Mouse (Mus musculus): ENCODE results near the gene Dirc2. TPM values are rescaled to one million over a fixed set of nuclear protein-coding genes. Genes with fewer than 3 reads are reported as not detected.

The Dirc2 gene
- polyA plus RNA-seq, 2 experiments: 4.9 to 5.9 TPM

GRCm38 (mm10) chr16:35713606-35714005 is 55.5 kb downstream of the Dirc2 start:
- H3K4me1 ChIP-seq (replicated peaks; ENCODE audit: control insufficient read depth in 2 of 2, insufficient read depth in 2 of 2, low read length in 1 of 2): no peaks in the 10 kb centered on the region
- no peaks in the 10 kb centered on the region for H3K9me3 ChIP-seq (ENCODE audit: control insufficient read depth, low read length)
- TF ChIP-seq CTCF (IDR thresholded peaks at IDR 0.05; ENCODE audit: low read depth): no peak
- TF ChIP-seq EP300 (IDR thresholded peaks at IDR 0.05; ENCODE audit: low read depth): no peak
- no peak overlapping the region for H3K27ac ChIP-seq
- no peak overlapping the region for H3K9ac ChIP-seq (replicated peaks)
- 72% methylated on average over 7 of the region's 7 CpGs for WGBS (ENCODE audit: insufficient replicate concordance)
- H3K36me3 ChIP-seq (replicated peaks; ENCODE audit: control insufficient read depth, insufficient read depth, low read depth): no peaks in the 10 kb centered on the region
- ATAC-seq (ENCODE audit: insufficient read depth) (no peak), DNase-seq (ENCODE audit: low read depth in 3 of 3, low spot score in 3 of 3) (no peak)
- no peak overlapping the region for H3K4me3 ChIP-seq (ENCODE audit: insufficient read depth in 1 of 2, low read depth in 2 of 2, low read length in 2 of 2)
- H3K4me2 ChIP-seq (ENCODE audit: low read depth): no peak overlapping the region
- no peaks in the 10 kb centered on the region for H3K27me3 ChIP-seq (ENCODE audit: control insufficient read depth, insufficient read depth, low read length)

- Histone ChIP-seq H3K4me1 (replicated peaks; ENCODE audit: control insufficient read depth in 2 of 2, insufficient read depth in 2 of 2, low read length in 1 of 2) (no peaks in the 10 kb centered on the region), H3K9ac (replicated peaks) (no peak overlapping the region), H3K36me3 (replicated peaks; ENCODE audit: control insufficient read depth, insufficient read depth, low read depth) (no peaks in the 10 kb centered on the region), H3K27me3 (ENCODE audit: control insufficient read depth, insufficient read depth, low read length) (no peaks in the 10 kb centered on the region), H3K4me2 (ENCODE audit: low read depth) (no peak overlapping the region), H3K27ac (no peak overlapping the region), H3K4me3 (ENCODE audit: insufficient read depth in 1 of 2, low read depth in 2 of 2, low read length in 2 of 2) (no peak overlapping the region), H3K9me3 (ENCODE audit: control insufficient read depth, low read length) (no peaks in the 10 kb centered on the region)
- ATAC-seq (ENCODE audit: insufficient read depth) (no peak), DNase-seq (ENCODE audit: low read depth in 3 of 3, low spot score in 3 of 3) (no peak)
- TF ChIP-seq EP300 (IDR thresholded peaks at IDR 0.05; ENCODE audit: low read depth) (no peak), CTCF (IDR thresholded peaks at IDR 0.05; ENCODE audit: low read depth) (no peak)
- 73% methylated on average over 7 of the region's 7 CpGs for WGBS (ENCODE audit: insufficient replicate concordance)
Measured at GRCm38 (mm10) chr16:35711004-35711403, 58.2 kb downstream of the Dirc2 start.

- DNase-seq (ENCODE audit: low read depth in 3 of 3, low spot score in 3 of 3) (no peak), ATAC-seq (ENCODE audit: insufficient read depth) (no peak)
- no peak overlapping the region for H3K9ac ChIP-seq (replicated peaks)
- 71% methylated on average over 5 of the region's 5 CpGs for WGBS (ENCODE audit: insufficient replicate concordance)
- no peaks in the 10 kb centered on the region for H3K9me3 ChIP-seq (ENCODE audit: control insufficient read depth, low read length)
- TF ChIP-seq EP300 (IDR thresholded peaks at IDR 0.05; ENCODE audit: low read depth) (no peak), CTCF (IDR thresholded peaks at IDR 0.05; ENCODE audit: low read depth) (no peak)
- H3K4me1 ChIP-seq (replicated peaks; ENCODE audit: control insufficient read depth in 2 of 2, insufficient read depth in 2 of 2, low read length in 1 of 2): no peaks in the 10 kb centered on the region
- no peaks in the 10 kb centered on the region for H3K27me3 ChIP-seq (ENCODE audit: control insufficient read depth, insufficient read depth, low read length)
- H3K27ac ChIP-seq: no peak overlapping the region
- H3K4me2 ChIP-seq (ENCODE audit: low read depth): no peak overlapping the region
- H3K4me3 ChIP-seq (ENCODE audit: insufficient read depth in 1 of 2, low read depth in 2 of 2, low read length in 2 of 2): no peak overlapping the region
- H3K36me3 ChIP-seq (replicated peaks; ENCODE audit: control insufficient read depth, insufficient read depth, low read depth): no peaks in the 10 kb centered on the region
Measured at GRCm38 (mm10) chr16:35707004-35707403, 62.2 kb downstream of the Dirc2 start.

- WGBS (ENCODE audit: insufficient replicate concordance): 80% methylated on average over 14 of the region's 14 CpGs
- H3K36me3 ChIP-seq (replicated peaks; ENCODE audit: control insufficient read depth, insufficient read depth, low read depth): no peaks in the 10 kb centered on the region
- no peak overlapping the region for H3K4me2 ChIP-seq (ENCODE audit: low read depth)
- H3K4me1 ChIP-seq (replicated peaks; ENCODE audit: control insufficient read depth in 2 of 2, insufficient read depth in 2 of 2, low read length in 1 of 2): no peaks in the 10 kb centered on the region
- no peak for DNase-seq (ENCODE audit: low read depth in 3 of 3, low spot score in 3 of 3)
- H3K4me3 ChIP-seq (ENCODE audit: insufficient read depth in 1 of 2, low read depth in 2 of 2, low read length in 2 of 2): no peak overlapping the region
- H3K9ac ChIP-seq (replicated peaks): no peak overlapping the region
- ATAC-seq (ENCODE audit: insufficient read depth): no peak
- no peak overlapping the region for H3K27ac ChIP-seq
- TF ChIP-seq CTCF (IDR thresholded peaks at IDR 0.05; ENCODE audit: low read depth) (no peak), EP300 (IDR thresholded peaks at IDR 0.05; ENCODE audit: low read depth) (no peak)
- H3K9me3 ChIP-seq (ENCODE audit: control insufficient read depth, low read length): no peaks in the 10 kb centered on the region
- H3K27me3 ChIP-seq (ENCODE audit: control insufficient read depth, insufficient read depth, low read length): no peaks in the 10 kb centered on the region
Measured at GRCm38 (mm10) chr16:35704796-35705195, 64.4 kb downstream of the Dirc2 start.

- no peaks in the 10 kb centered on the region for H3K27me3 ChIP-seq (ENCODE audit: control insufficient read depth, insufficient read depth, low read length)
- WGBS (ENCODE audit: insufficient replicate concordance): 79% methylated on average over 16 of the region's 16 CpGs
Measured at GRCm38 (mm10) chr16:35703763-35704679, 65.1 kb downstream of the Dirc2 start.

More at GRCm38 (mm10) chr16:35703763-35704679, 65.1 kb downstream of the Dirc2 start:
- Histone ChIP-seq H3K4me1 (replicated peaks; ENCODE audit: control insufficient read depth in 2 of 2, insufficient read depth in 2 of 2, low read length in 1 of 2) (no peaks in the 10 kb centered on the region), H3K4me3 (ENCODE audit: insufficient read depth in 1 of 2, low read depth in 2 of 2, low read length in 2 of 2) (no peak overlapping the region), H3K27ac (no peak overlapping the region), H3K9me3 (ENCODE audit: control insufficient read depth, low read length) (no peaks in the 10 kb centered on the region), H3K9ac (replicated peaks) (no peak overlapping the region), H3K4me2 (ENCODE audit: low read depth) (no peak overlapping the region), H3K36me3 (replicated peaks; ENCODE audit: control insufficient read depth, insufficient read depth, low read depth) (no peaks in the 10 kb centered on the region)
- no peak for TF ChIP-seq EP300 (IDR thresholded peaks at IDR 0.05; ENCODE audit: low read depth)
- no peak for TF ChIP-seq CTCF (IDR thresholded peaks at IDR 0.05; ENCODE audit: low read depth)
- ATAC-seq (ENCODE audit: insufficient read depth) (no peak), DNase-seq (ENCODE audit: low read depth in 3 of 3, low spot score in 3 of 3) (no peak)
